Mouse (Mus musculus) neural tube, embryonic 13.5 days (tissue): ENCODE data around the gene Sema6c. TPM values are rescaled to one million over a fixed set of nuclear protein-coding genes. Genes with fewer than 3 reads are reported as not detected.

Source experiments
- ATAC-seq: fragments of 200-750 bp; cut with Nextera tagmentation; 2 replicates; pipeline ENCODE4 v1.8.0; 2017; ENCODE audit warnings: low read depth, mild to moderate bottlenecking, moderate TSS enrichment, moderate library complexity
- H3K27ac ChIP-seq: fragments of 300-500 bp; sonication (generic); replicated peaks from 2 replicates; pipeline ENCODE4 v1.5.1; 2015; ENCODE audit warnings: moderate library complexity, mild to moderate bottlenecking, inconsistent platforms
- H3K27me3 ChIP-seq: fragments of 300-500 bp; sonication (generic); 2 replicates; pipeline ENCODE4 v1.6.1; 2015; ENCODE audit warnings: mild to moderate bottlenecking, inconsistent platforms
- H3K36me3 ChIP-seq: fragments of 300-500 bp; sonication (generic); 2 replicates; pipeline ENCODE4 v1.6.1; 2015; ENCODE audit warnings: mild to moderate bottlenecking, inconsistent platforms
- H3K4me1 ChIP-seq: fragments of 300-500 bp; sonication (generic); replicated peaks from 2 replicates; pipeline ENCODE4 v1.6.1; 2015; ENCODE audit warnings: inconsistent platforms
- H3K4me2 ChIP-seq: fragments of 300-500 bp; sonication (generic); 2 replicates; pipeline ENCODE4 v1.6.1; 2015; ENCODE audit warnings: inconsistent platforms, mild to moderate bottlenecking, moderate library complexity
- H3K4me3 ChIP-seq: fragments of 300-500 bp; sonication (generic); 2 replicates; pipeline ENCODE4 v1.5.1; 2015; ENCODE audit warnings: mild to moderate bottlenecking, inconsistent platforms
- H3K9ac ChIP-seq: fragments of 300-500 bp; sonication (generic); 2 replicates; pipeline ENCODE4 v1.6.1; 2015; ENCODE audit warnings: moderate library complexity, mild to moderate bottlenecking, inconsistent platforms
- H3K9me3 ChIP-seq: fragments of 300-500 bp; sonication (generic); 2 replicates; pipeline ENCODE4 v1.6.1; 2016; ENCODE audit warnings: inconsistent platforms
- WGBS: fragments of 180-500 bp; shearing (Covaris S2); methylation state at CpG from one replicate; pipeline ENCODE4 v1.1.7; 2015; 5-methylcytosine and 5-hydroxymethylcytosine counted together
- microRNA-seq: library from miRNA; unstranded; fragments of <30 nt; microRNA quantifications from one replicate; pipeline ENCODE4, GENCODE M21; 2016
- polyA plus RNA-seq: library from polyadenylated mRNA; unstranded; fragments of >200 nt; fragmentation: Nextera tagmentation; extraction: Ambion mirVana; gene quantifications from 2 replicates; pipeline ENCODE4 v1.2.1, GENCODE M21; 2015

Sema6c gene
- polyA plus RNA-seq, 1 experiment from 2014 or later, result 34.3 TPM

GRCm38 (mm10) chr3:95223041-95223440 lies 62.8 kb downstream of the Sema6c start:
- Histone ChIP-seq H3K36me3 (peaks cover 74% of the 10 kb centered on the region), H3K27me3 (no peaks in the 10 kb centered on the region), H3K9me3 (no peaks in the 10 kb centered on the region), H3K4me3 (no peak overlapping the region), H3K9ac (no peak overlapping the region), H3K4me1 (peaks cover 60% of the 10 kb centered on the region), H3K4me2 (no peak overlapping the region), H3K27ac (no peak overlapping the region)
- WGBS, result 93% methylated on average over 2 of the region's 2 CpGs
- no peak for ATAC-seq

Small RNAs within 50 kb of the gene (microRNA-seq; reads per million reads assigned to microRNA genes)
- not detected for gene Mir8099-1

Other genes with a start within 250 kb of the Sema6c start
- 13.0 and 13.4 TPM in 2 replicates for gene Selenbp1, start 227.4 kb upstream of the Sema6c start, polyA plus RNA-seq
- 5.5 and 6.1 TPM in 2 replicates for gene Rfx5, start 206.4 kb upstream of the Sema6c start, polyA plus RNA-seq
- gene Pi4kb, start 185.7 kb upstream of the Sema6c start, polyA plus RNA-seq, result 24.0 and 26.7 TPM in 2 replicates
- gene Zfp687, start 145.0 kb upstream of the Sema6c start, polyA plus RNA-seq, result 20.4 and 21.5 TPM in 2 replicates
- 274 and 279 TPM in 2 replicates for gene Psmd4, start 117.8 kb upstream of the Sema6c start, polyA plus RNA-seq
- 17.3 and 18.6 TPM in 2 replicates for gene Pip5k1a, start 53.5 kb upstream of the Sema6c start, polyA plus RNA-seq
- gene Vps72, start 49.4 kb upstream of the Sema6c start, polyA plus RNA-seq, result 201 and 203 TPM in 2 replicates
- 0.96 and 1.7 TPM in 2 replicates for gene Tmod4, start 36.0 kb upstream of the Sema6c start, polyA plus RNA-seq
- 96.8 and 98.2 TPM in 2 replicates for gene Scnm1, start 26.4 kb upstream of the Sema6c start, polyA plus RNA-seq
- 34.7 and 39.1 TPM in 2 replicates for gene Lysmd1, start 26.4 kb upstream of the Sema6c start, polyA plus RNA-seq
- 3.0 and 3.3 TPM in 2 replicates for gene Tnfaip8l2, start 18.1 kb upstream of the Sema6c start, polyA plus RNA-seq
- 3.3 and 4.1 TPM in 2 replicates for gene Gabpb2, start 57.5 kb downstream of the Sema6c start, polyA plus RNA-seq
- gene Cdc42se1, start 68.3 kb downstream of the Sema6c start, polyA plus RNA-seq, result 60.8 and 61.3 TPM in 2 replicates
- 267 and 299 TPM in 2 replicates for gene Mllt11, start 71.7 kb downstream of the Sema6c start, polyA plus RNA-seq
- 0.15 TPM in 1 of 2 replicates, not detected in the other for gene Gm128, start 81.1 kb downstream of the Sema6c start, polyA plus RNA-seq
- gene Bnipl, start 90.7 kb downstream of the Sema6c start, polyA plus RNA-seq, result not detected in 2 replicates
- gene Mindy1, start 120.9 kb downstream of the Sema6c start, polyA plus RNA-seq, result 49.3 and 52.7 TPM in 2 replicates
- 46.3 and 47.1 TPM in 2 replicates for gene Prune1, start 121.6 kb downstream of the Sema6c start, polyA plus RNA-seq
- gene Anxa9, start 146.7 kb downstream of the Sema6c start, polyA plus RNA-seq, result 0.26 and 0.57 TPM in 2 replicates
- gene Cers2, start 154.3 kb downstream of the Sema6c start, polyA plus RNA-seq, result 96.7 and 104 TPM in 2 replicates
- 43.0 and 44.6 TPM in 2 replicates for gene Setdb1, start 196.7 kb downstream of the Sema6c start, polyA plus RNA-seq
- not detected in 2 replicates for gene 4930558C23Rik, start 242.4 kb downstream of the Sema6c start, polyA plus RNA-seq